Mouse (Mus musculus) lung, adult 2 months (tissue): ENCODE measurements around the gene Vasn.

Source experiments
- CTCF ChIP-seq: fragments of 200-500 bp; IDR thresholded peaks from 2 replicates; pipeline ENCODE4 v1.5.1; 2011; ENCODE audit warnings: mild to moderate bottlenecking, low read length, control low read depth; ENCODE audit not compliant: insufficient read depth
- POLR2A ChIP-seq: fragments of 200-500 bp; IDR thresholded peaks from 2 replicates; pipeline ENCODE4 v1.6.1; 2011; ENCODE audit warnings: low read depth, mild to moderate bottlenecking, control low read depth, low read length, borderline replicate concordance; ENCODE audit errors: extremely low read depth

GRCm38 (mm10) chr16:4676836-4677235 is 37.1 kb downstream of the Vasn start:
- no peak for TF ChIP-seq CTCF
- TF ChIP-seq POLR2A, result no peak
